Mouse (Mus musculus) neural tube, embryonic 12.5 days (tissue): ENCODE data around the gene Cux2. TPM values are rescaled to one million over a fixed set of nuclear protein-coding genes. Genes with fewer than 3 reads are reported as not detected.

ENCODE experiments used
- ATAC-seq: fragments of 200-750 bp; cut with Nextera tagmentation; 2 replicates; pipeline ENCODE4 v1.8.0; 2017; ENCODE audit warnings: low read depth, mild to moderate bottlenecking, moderate TSS enrichment, moderate library complexity; ENCODE audit not compliant: low FRiP score
- H3K27ac ChIP-seq: fragments of 300-500 bp; sonication (generic); 2 replicates; pipeline ENCODE4 v1.5.1; 2016
- H3K27me3 ChIP-seq: fragments of 300-500 bp; sonication (generic); replicated peaks from 2 replicates; pipeline ENCODE4 v1.6.1; 2016; ENCODE audit warnings: mild to moderate bottlenecking
- H3K36me3 ChIP-seq: fragments of 300-500 bp; sonication (generic); 2 replicates; pipeline ENCODE4 v1.6.1; 2016; ENCODE audit warnings: mild to moderate bottlenecking
- H3K4me1 ChIP-seq: fragments of 300-500 bp; sonication (generic); 2 replicates; pipeline ENCODE4 v1.6.1; 2016
- H3K4me2 ChIP-seq: fragments of 300-500 bp; sonication (generic); replicated peaks from 2 replicates; pipeline ENCODE4 v1.6.1; 2016; ENCODE audit warnings: mild to moderate bottlenecking
- H3K4me3 ChIP-seq: fragments of 300-500 bp; sonication (generic); 2 replicates; pipeline ENCODE4 v1.5.1; 2016
- H3K9ac ChIP-seq: fragments of 300-500 bp; sonication (generic); 2 replicates; pipeline ENCODE4 v1.6.1; 2016; ENCODE audit warnings: mild to moderate bottlenecking
- H3K9me3 ChIP-seq: fragments of 300-500 bp; sonication (generic); 2 replicates; pipeline ENCODE4 v1.6.1; 2016; ENCODE audit warnings: mild to moderate bottlenecking
- WGBS: fragments of 180-500 bp; shearing (Covaris S2); methylation state at CpG from one replicate; pipeline ENCODE4 v1.1.7; 2016; 5-methylcytosine and 5-hydroxymethylcytosine counted together
- polyA plus RNA-seq: library from polyadenylated mRNA; unstranded; fragments of >200 nt; fragmentation: Nextera tagmentation; extraction: Ambion mirVana; gene quantifications from 2 replicates; pipeline ENCODE4 v1.2.1, GENCODE M21; 2016

Gene Cux2
- polyA plus RNA-seq, 1 experiment from 2014 or later, result 24.2 TPM

DNA sequence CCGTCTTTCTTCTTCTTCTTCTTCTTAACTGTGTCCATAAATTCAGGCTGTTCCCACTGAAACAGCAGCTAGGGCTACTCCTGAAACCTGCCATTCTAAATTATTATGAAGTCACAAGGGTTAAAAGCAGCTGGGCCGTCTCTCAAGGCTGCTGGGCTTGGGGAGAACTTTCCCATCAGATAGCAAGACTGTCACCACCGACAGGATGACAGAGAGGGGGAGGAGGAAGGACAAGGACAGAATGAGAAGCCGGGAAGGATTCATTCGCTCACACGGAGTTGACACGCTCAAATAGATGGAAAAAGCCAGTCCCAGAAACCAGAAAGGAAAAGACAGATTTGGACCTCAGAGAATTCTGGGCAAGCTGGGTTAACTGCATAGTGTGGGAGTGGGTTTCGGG is 6.7 kb upstream of the Cux2 start:
- WGBS, result 80% methylated on average over 8 of the region's 8 CpGs
- no peak overlapping the region for H3K9ac ChIP-seq

DNA sequence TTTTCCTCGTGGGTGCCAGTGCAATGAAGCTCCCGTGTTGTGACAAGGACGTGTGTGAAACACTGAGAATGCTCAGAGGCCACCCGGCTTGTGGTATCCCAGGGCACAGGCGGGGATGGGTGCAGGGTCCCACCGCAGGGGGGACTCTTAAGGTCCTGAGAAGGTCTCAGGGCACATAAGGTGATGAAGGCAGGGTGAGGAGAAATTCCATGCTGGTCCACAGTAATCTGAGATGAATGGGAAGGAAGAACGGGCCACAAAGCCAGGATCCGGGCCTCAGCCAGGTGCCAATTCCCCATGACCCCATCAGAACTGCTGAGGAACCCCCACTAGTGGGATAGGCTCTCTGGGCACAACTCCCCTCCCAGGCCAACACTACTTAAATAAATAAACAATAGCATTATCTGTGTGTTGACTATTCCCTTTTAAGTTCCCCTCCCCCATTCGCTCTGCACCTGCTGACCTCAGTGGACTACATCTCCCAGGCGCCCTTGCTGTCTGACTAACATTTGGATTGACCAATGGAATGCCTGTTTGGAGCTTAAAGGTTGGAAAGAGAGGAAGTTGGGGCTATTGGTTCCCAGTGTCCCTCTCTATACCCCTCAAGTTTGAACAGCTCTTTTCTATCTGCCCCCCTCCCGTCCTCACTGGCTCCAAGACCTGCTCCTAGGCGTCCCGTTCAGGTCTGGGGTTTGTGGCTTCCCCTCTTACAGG is 4.4 kb upstream of the Cux2 start:
- Histone ChIP-seq H3K4me3 (no peak overlapping the region), H3K4me1 (peaks cover 25% of the 10 kb centered on the region), H3K9me3 (peaks cover 6% of the 10 kb centered on the region; the same call in 1 of the 2 replicates), H3K4me2 (peak overlapping the region; percentile 54), H3K9ac (no peak overlapping the region), H3K36me3 (no peaks in the 10 kb centered on the region), H3K27ac (peak overlapping the region; percentile 17; the same call in 1 of the 2 replicates), H3K27me3 (0 out of 2 replicates have a peak, but pooled peaks cover 2% of the 10 kb centered on the region)
- WGBS, result 36% methylated on average over 13 of the region's 13 CpGs
- peak; percentile 41; the same call in 1 of the 2 replicates for ATAC-seq

More for the DNA sequence above, 6.7 kb upstream of the Cux2 start:
- Histone ChIP-seq H3K9me3 (peaks cover 6% of the 10 kb centered on the region; the same call in 1 of the 2 replicates), H3K27me3 (no peaks in the 10 kb centered on the region), H3K4me2 (no peak overlapping the region), H3K4me3 (no peak overlapping the region), H3K36me3 (no peaks in the 10 kb centered on the region), H3K27ac (no peak overlapping the region), H3K4me1 (peaks cover 29% of the 10 kb centered on the region)
- no peak for ATAC-seq

DNA sequence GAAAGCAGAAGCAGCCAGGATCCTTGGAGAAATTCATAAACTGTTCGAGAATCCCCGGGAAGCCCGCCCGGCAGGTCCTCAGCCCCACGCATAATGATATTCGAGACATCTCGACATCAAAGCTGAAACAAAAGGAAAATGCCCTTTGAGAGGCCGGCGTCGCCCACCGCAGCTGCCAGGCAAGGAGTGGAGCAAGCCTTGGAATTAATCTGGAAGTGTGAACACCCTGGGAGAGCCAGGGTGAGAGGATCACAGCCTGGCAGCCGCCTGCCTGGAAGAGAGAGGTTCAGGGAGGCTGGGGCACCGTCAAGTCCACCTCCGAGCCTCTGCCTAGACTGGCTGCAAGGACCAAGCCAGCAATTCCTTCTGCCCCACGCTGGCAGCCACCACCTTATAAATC is 3.7 kb upstream of the Cux2 start:
- Histone ChIP-seq H3K27me3 (0 out of 2 replicates have a peak, but pooled peaks cover 7% of the 10 kb centered on the region), H3K9me3 (peaks cover 6% of the 10 kb centered on the region; the same call in 1 of the 2 replicates), H3K4me3 (no peak overlapping the region), H3K27ac (peak overlapping the region; percentile 17; the same call in 1 of the 2 replicates), H3K9ac (peak overlapping the region; percentile 22; the same call in 1 of the 2 replicates), H3K4me2 (no peak overlapping the region; the same call in 1 of the 2 replicates), H3K36me3 (no peaks in the 10 kb centered on the region), H3K4me1 (peaks cover 29% of the 10 kb centered on the region)
- ATAC-seq, result no peak
- WGBS, result 13% methylated on average over 15 of the region's 15 CpGs

DNA sequence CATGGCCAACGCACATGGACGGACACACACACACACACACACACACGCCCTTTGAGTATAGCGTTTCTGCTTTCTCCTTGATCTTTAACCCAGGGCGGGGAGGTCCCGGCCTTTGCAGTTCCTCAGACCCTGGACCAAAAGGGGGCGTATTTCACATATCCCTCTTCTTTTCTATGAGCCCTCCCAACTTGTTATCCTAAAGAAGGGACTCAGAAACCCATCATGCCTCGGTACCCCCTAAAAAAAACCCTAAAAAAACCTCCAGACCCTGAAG is 867 bp upstream of the Cux2 start:
- Histone ChIP-seq H3K4me2 (peak overlapping the region; percentile 88), H3K36me3 (no peaks in the 10 kb centered on the region), H3K27ac (no peak overlapping the region), H3K9ac (no peak overlapping the region), H3K9me3 (no peaks in the 10 kb centered on the region), H3K4me1 (peaks cover 55% of the 10 kb centered on the region), H3K4me3 (no peak overlapping the region), H3K27me3 (0 out of 2 replicates have a peak, but pooled peaks cover 13% of the 10 kb centered on the region)
- no peak for ATAC-seq
- 7% methylated on average over 8 of the region's 8 CpGs for WGBS

DNA sequence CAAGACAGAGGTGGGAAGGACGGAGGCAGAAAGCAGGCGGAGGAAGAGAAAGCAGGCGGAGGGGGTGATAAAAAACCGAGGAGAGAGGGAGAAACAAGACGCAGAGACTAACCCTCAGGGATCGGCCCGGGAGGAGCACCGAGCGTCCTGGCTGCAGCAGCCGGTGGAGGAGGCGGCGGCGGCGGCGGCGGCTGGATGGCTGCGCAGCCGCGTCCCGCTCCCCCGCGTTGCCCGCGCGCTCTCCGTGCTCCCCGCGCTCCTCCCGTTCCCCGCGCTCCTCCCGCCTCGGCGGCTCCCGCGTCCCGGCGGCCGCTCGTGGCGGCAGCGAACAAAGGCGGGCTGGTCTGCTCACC is 262 bp downstream of the Cux2 start:
- ATAC-seq, result peak; percentile 28; the same call in 1 of the 2 replicates
- peak overlapping the region; percentile 89 for H3K9ac ChIP-seq
- under 1% methylated on average over 32 of the region's 43 CpGs for WGBS
- no peaks in the 10 kb centered on the region for H3K9me3 ChIP-seq
- 0 out of 2 replicates have a peak, but pooled peaks cover 13% of the 10 kb centered on the region for H3K27me3 ChIP-seq
- no peaks in the 10 kb centered on the region for H3K36me3 ChIP-seq
- peak overlapping the region; percentile 86 for H3K4me3 ChIP-seq
- H3K27ac ChIP-seq, result peak overlapping the region; percentile 91
- peak overlapping the region; percentile 88 for H3K4me2 ChIP-seq
- H3K4me1 ChIP-seq, result peaks cover 54% of the 10 kb centered on the region

DNA sequence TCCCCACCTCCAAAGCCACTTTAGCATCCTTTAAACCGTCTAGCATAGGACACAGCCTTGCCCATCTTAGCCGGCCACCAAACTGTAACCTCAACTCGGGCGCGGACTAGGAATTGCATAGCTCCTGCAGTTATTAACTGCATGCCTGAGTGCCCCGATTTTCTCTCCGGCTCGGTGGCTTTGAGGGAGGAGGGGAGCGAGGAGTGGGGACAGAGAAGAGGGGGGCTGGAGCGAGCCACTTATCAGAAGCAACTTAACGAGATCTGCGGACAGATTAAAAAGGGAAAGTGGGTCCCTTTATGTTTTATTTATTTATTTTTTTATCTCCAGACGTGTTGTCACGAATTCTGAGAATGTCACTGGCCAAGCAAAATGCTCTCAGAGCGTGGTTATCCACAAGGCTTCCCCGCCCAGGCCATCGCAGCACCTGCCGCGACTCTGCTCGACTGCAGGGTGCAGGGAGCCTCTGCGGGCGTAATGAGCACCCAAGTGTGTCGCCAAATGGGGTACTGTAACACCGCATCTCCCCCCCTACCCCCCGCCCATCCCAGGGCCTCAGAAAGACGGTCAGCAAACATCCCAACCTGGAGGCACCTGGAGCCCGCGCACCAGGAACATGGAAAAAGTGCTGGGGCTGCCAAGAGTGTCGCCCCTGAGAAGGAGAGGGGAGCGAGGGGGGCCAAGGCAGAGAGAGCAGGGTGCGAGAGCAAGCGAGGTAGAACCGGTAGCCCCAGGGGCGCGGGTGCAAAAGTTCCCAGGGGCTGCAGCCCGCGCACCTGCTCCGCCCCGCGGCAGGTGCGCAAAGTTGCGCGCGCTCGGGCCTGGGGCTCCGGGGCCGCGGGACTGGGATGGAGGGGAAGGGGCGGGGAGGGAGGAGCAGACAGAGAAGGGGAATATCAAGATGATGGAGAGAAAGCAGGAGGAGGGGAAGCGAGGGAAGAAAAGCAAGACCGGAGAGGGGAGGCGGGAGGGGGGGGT is 927 bp downstream of the Cux2 start:
- peak overlapping the region; percentile 89 for H3K9ac ChIP-seq
- H3K4me1 ChIP-seq, result peaks cover 47% of the 10 kb centered on the region
- H3K36me3 ChIP-seq, result no peaks in the 10 kb centered on the region
- H3K27me3 ChIP-seq, result 0 out of 2 replicates have a peak, but pooled peaks cover 13% of the 10 kb centered on the region
- peak overlapping the region; percentile 91 for H3K27ac ChIP-seq
- peak overlapping the region; percentile 88 for H3K4me2 ChIP-seq
- WGBS, result 1% methylated on average over 52 of the region's 52 CpGs
- no peaks in the 10 kb centered on the region for H3K9me3 ChIP-seq
- peak overlapping the region; percentile 86 for H3K4me3 ChIP-seq
- peak; percentile 17; the same call in 1 of the 2 replicates for ATAC-seq

DNA sequence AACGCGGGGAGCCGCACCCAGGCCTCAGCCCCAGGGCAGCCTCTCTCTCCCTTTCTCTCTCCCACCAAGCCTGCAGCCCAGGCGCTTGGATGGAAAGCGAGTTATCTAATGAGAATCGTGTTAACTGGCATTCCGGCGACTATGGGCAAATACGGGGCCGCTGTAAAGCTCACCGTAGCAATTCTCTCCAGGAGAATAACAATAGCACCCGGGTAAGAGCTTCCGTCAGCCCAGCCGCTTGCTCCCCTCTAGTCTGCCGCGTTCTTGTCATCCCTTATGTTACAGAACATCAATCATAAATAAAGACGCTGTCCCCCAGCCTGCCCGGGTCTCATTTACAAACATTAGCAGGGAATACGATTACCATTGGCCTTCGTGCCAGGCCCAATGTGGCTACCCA is 1.6 kb downstream of the Cux2 start:
- no peak for ATAC-seq
- 0 out of 2 replicates have a peak, but pooled peaks cover 13% of the 10 kb centered on the region for H3K27me3 ChIP-seq
- peak overlapping the region; percentile 91 for H3K27ac ChIP-seq
- WGBS, result 2% methylated on average over 20 of the region's 20 CpGs
- H3K36me3 ChIP-seq, result no peaks in the 10 kb centered on the region
- H3K9me3 ChIP-seq, result no peaks in the 10 kb centered on the region
- peak overlapping the region; percentile 89 for H3K9ac ChIP-seq
- H3K4me3 ChIP-seq, result peak overlapping the region; percentile 86
- peaks cover 41% of the 10 kb centered on the region for H3K4me1 ChIP-seq
- H3K4me2 ChIP-seq, result peak overlapping the region; percentile 88

DNA sequence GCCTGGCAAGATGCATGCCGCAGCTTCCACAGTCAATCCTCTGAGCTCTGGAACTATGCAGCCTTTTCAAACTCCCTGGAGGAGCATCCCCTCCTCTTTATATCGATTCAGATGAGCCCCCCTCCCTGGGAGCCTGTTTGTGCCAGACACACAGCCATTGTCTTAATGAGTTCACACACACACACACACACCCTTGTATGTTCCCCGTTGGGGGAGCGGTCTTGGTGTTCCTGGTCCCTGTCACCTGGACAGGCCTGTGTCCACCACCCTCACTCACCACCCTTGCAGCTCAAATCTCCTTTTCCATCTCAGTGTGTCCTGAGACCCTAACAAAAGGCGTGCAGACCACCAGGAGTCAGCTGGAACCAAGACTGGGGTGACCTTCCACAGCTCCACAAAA is 2.1 kb downstream of the Cux2 start:
- Histone ChIP-seq H3K4me2 (peak overlapping the region; percentile 88), H3K36me3 (no peaks in the 10 kb centered on the region), H3K4me3 (peak overlapping the region; percentile 86), H3K9me3 (no peaks in the 10 kb centered on the region), H3K27ac (peak overlapping the region; percentile 91), H3K27me3 (0 out of 2 replicates have a peak, but pooled peaks cover 13% of the 10 kb centered on the region), H3K9ac (peak overlapping the region; percentile 89), H3K4me1 (peaks cover 36% of the 10 kb centered on the region)
- WGBS, result 35% methylated on average over 5 of the region's 5 CpGs
- no peak for ATAC-seq

DNA sequence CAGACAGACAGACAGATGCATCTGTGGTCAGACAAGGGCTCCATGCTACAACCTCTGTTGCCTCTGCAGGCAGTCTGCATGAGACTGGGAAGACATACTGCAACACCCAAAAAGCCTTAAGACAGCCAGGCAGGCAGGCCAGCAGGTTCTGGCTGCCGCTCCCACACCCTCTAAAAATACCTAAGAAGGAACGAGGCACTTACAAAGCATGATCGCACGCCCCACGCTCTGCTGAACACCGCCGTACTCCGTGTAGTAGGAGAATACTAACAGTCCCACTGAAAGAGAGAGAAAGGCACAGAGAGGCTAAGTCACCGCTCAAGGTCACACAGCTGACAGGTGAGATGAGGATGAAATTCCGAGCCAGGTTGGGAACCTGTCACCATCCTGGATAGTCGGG is 6.3 kb downstream of the Cux2 start:
- Histone ChIP-seq H3K9me3 (no peaks in the 10 kb centered on the region), H3K27me3 (0 out of 2 replicates have a peak, but pooled peaks cover 6% of the 10 kb centered on the region), H3K27ac (no peak overlapping the region), H3K4me3 (no peak overlapping the region), H3K36me3 (0 out of 2 replicates have a peak, but pooled peaks cover 5% of the 10 kb centered on the region), H3K4me2 (no peak overlapping the region), H3K4me1 (peaks cover 32% of the 10 kb centered on the region), H3K9ac (no peak overlapping the region)
- WGBS, result 91% methylated on average over 11 of the region's 11 CpGs
- no peak for ATAC-seq

DNA sequence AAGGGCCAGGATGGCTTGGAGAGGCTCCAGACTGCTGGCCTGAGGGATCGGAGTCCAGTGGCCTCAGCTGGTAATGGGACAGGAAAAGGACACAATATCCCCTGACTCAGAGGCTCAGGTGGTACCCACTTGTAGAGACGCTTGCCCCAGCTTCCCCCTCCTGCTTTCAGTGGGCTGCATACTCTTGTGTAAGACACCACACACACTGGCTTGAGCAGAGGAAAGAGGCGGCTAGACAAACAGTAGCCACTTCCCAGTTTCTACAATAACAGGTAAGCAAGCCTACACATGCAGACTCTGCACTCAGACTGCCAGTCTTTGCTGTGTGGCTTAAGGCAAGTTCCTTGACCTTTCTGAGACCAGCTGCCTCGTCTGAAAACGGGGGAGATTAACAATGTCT is 14.6 kb downstream of the Cux2 start:
- Histone ChIP-seq H3K36me3 (peaks cover 27% of the 10 kb centered on the region), H3K9ac (no peak overlapping the region), H3K27me3 (no peaks in the 10 kb centered on the region), H3K27ac (no peak overlapping the region), H3K4me2 (no peak overlapping the region), H3K4me3 (no peak overlapping the region), H3K9me3 (peaks cover 11% of the 10 kb centered on the region), H3K4me1 (peaks cover 18% of the 10 kb centered on the region)
- 83% methylated on average over 5 of the region's 5 CpGs for WGBS
- no peak for ATAC-seq

DNA sequence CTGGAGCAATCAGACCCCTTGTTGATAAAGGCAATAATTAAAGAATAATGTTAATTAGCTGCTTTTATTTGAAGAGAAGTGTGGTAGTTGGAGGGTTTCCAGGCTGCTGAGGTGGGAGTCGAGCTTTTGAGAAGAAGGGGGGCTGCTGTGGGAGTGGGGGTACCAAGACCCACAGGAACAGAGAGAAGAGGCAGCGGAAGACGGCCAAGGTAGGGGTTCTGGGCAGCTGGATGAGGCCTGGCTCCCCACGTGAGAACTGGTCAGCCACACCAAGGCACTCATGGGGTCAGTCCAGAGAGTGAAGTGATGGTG is 16.8 kb downstream of the Cux2 start:
- Histone ChIP-seq H3K9me3 (peaks cover 11% of the 10 kb centered on the region), H3K36me3 (peaks cover 27% of the 10 kb centered on the region), H3K4me3 (no peak overlapping the region), H3K9ac (no peak overlapping the region), H3K4me2 (no peak overlapping the region), H3K27me3 (no peaks in the 10 kb centered on the region), H3K4me1 (peaks cover 18% of the 10 kb centered on the region), H3K27ac (no peak overlapping the region)
- WGBS, result 47% methylated on average over 4 of the region's 4 CpGs
- ATAC-seq, result no peak
